ENCODE assay signal across 9 mouse cellular contexts in genomic region chr4:117126675-117127290, GRCm38 (mm10). TPM values are rescaled to one million over a fixed set of nuclear protein-coding genes. Genes with fewer than 3 reads are reported as not detected.
DNase-seq lines count a peak whose midpoint lies in the region; ATAC-seq and TF ChIP-seq lines count a peak whose summit lies in the region.
"Had no signal": no experiment of that assay in that cellular context is flagged by ENCODE, and none has a peak within 500 bp of the region (broad histone marks: within the 10 kb centered on the region; RNA-seq: fewer than 3 reads in every experiment).

Gene Tctex1d4, plus strand, starts transcription at chr4:117126794.

- peak within 1 kb of the TSS; percentile 97 for H3K27ac ChIP-seq in spleen, adult 2 months (ENCODE audit: insufficient read depth, low read length)
- H3K27ac ChIP-seq in forebrain, embryonic 13.5 days = peak within 1 kb of the TSS; percentile 75
- peak within 1 kb of the TSS; percentile 87 for H3K27ac ChIP-seq in limb, embryonic 13.5 days
- H3K27ac ChIP-seq in olfactory bulb, adult 2 months (ENCODE audit: insufficient read depth, low read depth, low read length) = peak within 1 kb of the TSS; percentile 71

- H3K27me3 ChIP-seq in spleen, adult 2 months (ENCODE audit: control insufficient read depth, insufficient read depth, low read length) = no peaks in the 10 kb centered on the region
- H3K27me3 ChIP-seq in forebrain, embryonic 13.5 days = peaks cover 12% of the 10 kb centered on the region; the same call in 1 of the 2 replicates
- peaks cover 6% of the 10 kb centered on the region for H3K27me3 ChIP-seq in limb, embryonic 13.5 days

- H3K36me3 ChIP-seq in spleen, adult 2 months (ENCODE audit: control insufficient read depth, insufficient read depth, low read length) = peaks cover 7% of the 10 kb centered on the region; the same call in 1 of the 2 replicates
- peaks cover 27% of the 10 kb centered on the region for H3K36me3 ChIP-seq in forebrain, embryonic 13.5 days (ENCODE audit: poor library complexity, severe bottlenecking)
- peaks cover 18% of the 10 kb centered on the region for H3K36me3 ChIP-seq in limb, embryonic 13.5 days

- H3K4me2 ChIP-seq in forebrain, embryonic 13.5 days = peak within 1 kb of the TSS; percentile 39
- H3K4me2 ChIP-seq in limb, embryonic 13.5 days (replicated peaks) = peak within 1 kb of the TSS; percentile 41

- no peak for ATAC-seq in forebrain, embryonic 13.5 days
- no peak for ATAC-seq in limb, embryonic 13.5 days (ENCODE audit: low FRiP score, low read depth)

- peaks cover 41% of the 10 kb centered on the region for H3K4me1 ChIP-seq in spleen, adult 2 months (ENCODE audit: control insufficient read depth, insufficient read depth, insufficient read length)
- H3K4me1 ChIP-seq in forebrain, embryonic 13.5 days = peaks cover 36% of the 10 kb centered on the region
- H3K4me1 ChIP-seq in limb, embryonic 13.5 days = peaks cover 23% of the 10 kb centered on the region
- H3K4me1 ChIP-seq in olfactory bulb, adult 2 months (ENCODE audit: control insufficient read depth, insufficient read depth, low read length) = peaks cover 33% of the 10 kb centered on the region

- TF ChIP-seq CTCF in spleen, adult 2 months (IDR thresholded peaks at IDR 0.05; ENCODE audit: extremely low read depth, insufficient read depth, insufficient read length, insufficient replicate concordance) = no peak
- no peak for TF ChIP-seq CTCF in olfactory bulb, adult 2 months (IDR thresholded peaks at IDR 0.05; ENCODE audit: insufficient read depth, low read depth, low read length)

- DNase-seq in spleen, adult 2 months (ENCODE audit: low read depth in 1 of 2, low spot score in 2 of 2) = peak in 1 of 2 experiments; percentile 35
- DNase-seq in spleen, adult 18-20 months = no peak
- no peak for DNase-seq in adipocyte (ENCODE audit: low spot score)
- no peak for DNase-seq in thymus, postnatal 10 days (ENCODE audit: low spot score in 2 of 2)
- DNase-seq in kidney, postnatal 25 days = no peak

- no peak for TF ChIP-seq POLR2A in spleen, adult 2 months (IDR thresholded peaks at IDR 0.05; ENCODE audit: low read depth, low read length)
- no peak for TF ChIP-seq POLR2A in olfactory bulb, adult 2 months (IDR thresholded peaks at IDR 0.05; ENCODE audit: insufficient read depth, low read depth, low read length)

- H3K9me3 ChIP-seq in forebrain, embryonic 13.5 days (replicated peaks) = no peaks in the 10 kb centered on the region
- H3K9me3 ChIP-seq in limb, embryonic 13.5 days = no peaks in the 10 kb centered on the region

- H3K4me3 ChIP-seq in spleen, adult 2 months (ENCODE audit: extremely low read depth, insufficient read depth, insufficient read length) = no peak within 1 kb of the TSS; the same call in 1 of the 2 replicates
- H3K4me3 ChIP-seq in forebrain, embryonic 13.5 days = no peak within 1 kb of the TSS
- 0 out of 2 replicates have a peak within 1 kb of the TSS, but pooled peaks have one; percentile 1 for H3K4me3 ChIP-seq in limb, embryonic 13.5 days
- H3K4me3 ChIP-seq in olfactory bulb, adult 2 months (ENCODE audit: insufficient read depth, low read depth, low read length) = no peak within 1 kb of the TSS
- H3K4me3 ChIP-seq: erythroblast, embryonic 14.5 days had no signal

- peak within 1 kb of the TSS; percentile 55; the same call in 1 of the 2 replicates for H3K9ac ChIP-seq in forebrain, embryonic 13.5 days
- peak within 1 kb of the TSS; percentile 58 for H3K9ac ChIP-seq in limb, embryonic 13.5 days

- WGBS in spleen, adult 2 months = 73% methylated on average over 9 of the region's 9 CpGs
- WGBS in forebrain, embryonic 13.5 days = 86% methylated on average over 9 of the region's 9 CpGs
- 80% methylated on average over 9 of the region's 9 CpGs for WGBS in limb, embryonic 13.5 days
- 77% methylated on average over 9 of the region's 9 CpGs for WGBS in olfactory bulb, adult 2 months

RNA-seq across cellular contexts. Expression of gene Tctex1d4, which starts in this region (rescaled TPM):
- 1.6 TPM in 2 replicates for polyA plus RNA-seq in spleen, adult 2 months (2012; rRNA removed)
- 0.40 TPM in 1 of 2 replicates, not detected in the other for polyA plus RNA-seq in forebrain, embryonic 13.5 days (2015; fragmentation: Nextera tagmentation; extraction: Ambion mirVana)
- polyA plus RNA-seq in limb, embryonic 13.5 days (2015; fragmentation: Nextera tagmentation; extraction: Ambion mirVana) = not detected in 2 replicates
- polyA plus RNA-seq in olfactory bulb, adult 2 months (2012; ENCODE audit: insufficient read depth, insufficient read length, low replicate concordance, missing spikeins) = not detected in 2 replicates
- polyA plus RNA-seq: erythroblast, embryonic 14.5 days had no signal
